Mouse (Mus musculus) brain, embryonic 14.5 days (tissue): ENCODE measurements around the gene Aldob.

Source experiments
- CTCF ChIP-seq: fragments of 200-500 bp; IDR thresholded peaks from 2 replicates; pipeline ENCODE4 v1.5.1; 2012; ENCODE audit warnings: inconsistent platforms, mild to moderate bottlenecking, moderate library complexity, borderline replicate concordance; ENCODE audit not compliant: insufficient read depth, insufficient read length; ENCODE audit errors: extremely low read depth
- POLR2A ChIP-seq: fragments of 200-500 bp; IDR thresholded peaks from 2 replicates; pipeline ENCODE4 v1.6.1; 2012; ENCODE audit warnings: mild to moderate bottlenecking, inconsistent platforms, borderline replicate concordance; ENCODE audit not compliant: poor library complexity, insufficient read depth, insufficient read length, severe bottlenecking; ENCODE audit errors: extremely low read depth

DNA sequence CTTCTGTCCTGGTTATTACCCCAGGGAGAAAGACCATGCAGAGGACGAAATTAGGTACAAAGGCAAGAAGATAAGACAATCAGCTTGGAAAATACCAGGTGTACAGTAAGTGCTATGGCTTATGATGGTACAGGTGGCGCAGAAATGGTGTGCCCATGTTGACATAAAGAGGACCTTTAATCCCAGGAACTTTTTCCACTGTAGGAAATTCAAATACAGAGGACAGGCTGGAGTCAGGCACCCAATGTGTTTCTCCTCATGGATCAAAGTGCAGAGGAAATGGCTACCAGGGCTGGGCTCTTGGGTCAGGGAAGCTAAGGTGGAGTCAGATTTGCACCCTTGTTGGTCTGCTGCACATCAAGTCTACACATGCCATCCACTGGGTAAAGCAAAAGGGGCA is 40.8 kb upstream of the Aldob start:
- TF ChIP-seq POLR2A (no peak), CTCF (no peak)
